Mouse (Mus musculus) lung, postnatal 0 days (tissue): ENCODE results near the gene Jak1. TPM values are rescaled to one million over a fixed set of nuclear protein-coding genes. Genes with fewer than 3 reads are reported as not detected.

Source experiments
- ATAC-seq: fragments of 200-750 bp; cut with Nextera tagmentation; 2 replicates; pipeline ENCODE4 v1.8.0; 2017; ENCODE audit warnings: moderate library complexity
- DNase-seq: peaks from one replicate; pipeline ENCODE4 v3.0.0-alpha.2; 2016; ENCODE audit warnings: low spot score
- H3K27ac ChIP-seq: fragments of 300-500 bp; sonication (generic); 2 replicates; pipeline ENCODE4 v1.5.1; 2014; ENCODE audit warnings: antibody characterized with exemption, mild to moderate bottlenecking, low read length, mixed read lengths
- H3K27me3 ChIP-seq: fragments of 300-500 bp; sonication (generic); replicated peaks from 2 replicates; pipeline ENCODE4 v1.6.1; 2014; ENCODE audit warnings: low read length, mixed read lengths; ENCODE audit not compliant: insufficient read depth
- H3K36me3 ChIP-seq: fragments of 300-500 bp; sonication (generic); 2 replicates; pipeline ENCODE4 v1.6.1; 2014; ENCODE audit warnings: low read length, mixed read lengths; ENCODE audit not compliant: insufficient read depth
- H3K4me1 ChIP-seq: fragments of 300-500 bp; sonication (generic); 2 replicates; pipeline ENCODE4 v1.6.1; 2014; ENCODE audit warnings: antibody characterized with exemption, low read depth, low read length, mixed read lengths; ENCODE audit not compliant: insufficient read depth
- H3K4me2 ChIP-seq: fragments of 300-500 bp; sonication (generic); replicated peaks from 2 replicates; pipeline ENCODE4 v1.6.1; 2014; ENCODE audit warnings: low read depth, mild to moderate bottlenecking, low read length, moderate library complexity, mixed read lengths
- H3K4me3 ChIP-seq: fragments of 300-500 bp; sonication (generic); 2 replicates; pipeline ENCODE4 v1.5.1; 2014; ENCODE audit warnings: low read depth, low read length
- H3K9ac ChIP-seq: fragments of 300-500 bp; sonication (generic); replicated peaks from 2 replicates; pipeline ENCODE4 v1.6.1; 2014; ENCODE audit warnings: low read depth, mild to moderate bottlenecking
- H3K9me3 ChIP-seq: fragments of 300-500 bp; sonication (generic); 2 replicates; pipeline ENCODE4 v1.6.1; 2016; ENCODE audit warnings: low read length, mixed read lengths
- CTCF ChIP-seq: IDR thresholded peaks from 2 replicates; pipeline ENCODE4 v1.5.1; 2016; ENCODE audit warnings: antibody characterized with exemption, mild to moderate bottlenecking
- EP300 ChIP-seq: IDR thresholded peaks from 2 replicates; pipeline ENCODE4 v1.6.1; 2016; ENCODE audit warnings: antibody characterized with exemption, mild to moderate bottlenecking, control low read depth
- WGBS: fragments of 180-500 bp; shearing (Covaris S2); extraction: QIAGEN DNeasy Blood & Tissue Kit; methylation state at CpG from one replicate; pipeline ENCODE4 v1.1.7; 2014; 5-methylcytosine and 5-hydroxymethylcytosine counted together
- polyA plus RNA-seq: library from polyadenylated mRNA; unstranded; fragments of >200 nt; fragmentation: Nextera tagmentation; extraction: Ambion mirVana; gene quantifications from 2 replicates; pipeline ENCODE4 v1.2.1, GENCODE M21; 2015

Gene Jak1
- polyA plus RNA-seq, 1 experiment from 2014 or later, result 80.0 TPM

DNA sequence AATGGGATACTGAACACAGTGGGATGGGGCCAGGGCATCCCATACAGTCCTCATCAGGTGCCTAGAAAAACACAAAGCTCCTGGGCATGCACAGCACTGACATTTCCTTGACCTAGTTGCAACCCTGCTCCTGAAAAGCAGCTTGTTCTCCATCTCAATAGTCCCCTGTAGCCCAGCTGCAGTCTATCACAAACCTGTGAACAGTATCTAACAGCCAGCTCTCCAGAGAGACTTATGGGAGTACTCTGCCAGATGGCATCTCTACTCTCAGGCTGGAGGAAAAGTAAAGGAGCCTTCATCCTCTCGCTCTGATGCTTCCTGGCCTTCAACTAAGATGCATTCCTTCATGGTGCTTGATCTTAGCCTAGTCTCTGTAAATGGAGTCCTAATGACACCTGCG, 100.4 kb downstream of the Jak1 start:
- TF ChIP-seq EP300, result no peak
- TF ChIP-seq CTCF, result no peak
- Histone ChIP-seq H3K27ac (no peak overlapping the region), H3K9me3 (no peaks in the 10 kb centered on the region), H3K4me1 (no peaks in the 10 kb centered on the region), H3K36me3 (peaks cover 45% of the 10 kb centered on the region), H3K27me3 (no peaks in the 10 kb centered on the region), H3K4me3 (no peak overlapping the region), H3K9ac (no peak overlapping the region), H3K4me2 (no peak overlapping the region)
- DNase-seq, result no peak
- 88% methylated on average over 2 of the region's 2 CpGs for WGBS
- no peak for ATAC-seq

DNA sequence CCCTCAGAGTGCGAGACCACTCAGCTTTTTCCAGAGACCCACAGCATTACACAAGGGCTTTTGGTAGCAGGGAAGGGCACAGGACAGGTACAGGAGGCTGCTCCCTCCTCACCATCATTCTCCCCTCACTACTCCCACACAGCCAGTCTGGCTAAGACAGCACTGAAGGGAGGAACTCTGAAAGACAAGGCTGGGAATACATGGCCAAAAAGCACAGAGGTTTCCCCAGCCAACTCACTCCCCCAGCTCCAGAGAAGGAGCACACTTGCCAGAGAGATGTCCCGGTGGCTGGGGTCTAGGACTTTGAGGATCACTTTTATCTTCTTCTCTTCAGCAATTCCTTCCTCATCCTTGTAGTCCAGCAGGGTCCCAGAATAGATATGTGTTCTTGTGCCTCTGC, 100.9 kb downstream of the Jak1 start:
- no peak for DNase-seq
- Histone ChIP-seq H3K27ac (no peak overlapping the region), H3K9ac (no peak overlapping the region), H3K4me2 (no peak overlapping the region), H3K9me3 (no peaks in the 10 kb centered on the region), H3K4me3 (no peak overlapping the region), H3K4me1 (no peaks in the 10 kb centered on the region), H3K36me3 (peaks cover 48% of the 10 kb centered on the region), H3K27me3 (no peaks in the 10 kb centered on the region)
- no peak for TF ChIP-seq CTCF
- no peak for TF ChIP-seq EP300
- WGBS, result 86% methylated on average over 2 of the region's 2 CpGs
- no peak for ATAC-seq

DNA sequence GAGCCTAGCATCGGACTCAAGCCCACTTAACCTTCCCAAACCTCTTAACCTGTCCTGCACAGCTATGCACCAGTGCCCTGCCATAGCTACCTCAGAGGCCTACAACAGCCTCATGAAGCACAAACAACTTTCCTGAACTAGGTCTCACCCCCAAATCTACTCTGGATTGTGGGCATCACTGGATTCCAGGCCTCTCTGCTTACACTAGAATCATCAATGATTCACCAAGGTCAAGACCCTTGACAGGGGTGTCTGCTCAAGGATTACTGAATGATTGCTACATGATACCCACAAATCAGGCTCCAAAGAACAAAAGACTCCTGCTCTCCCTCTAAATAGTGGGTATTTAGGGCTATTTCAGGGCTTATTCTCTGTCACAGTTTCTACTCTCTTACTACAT, 104.3 kb downstream of the Jak1 start:
- no peak for TF ChIP-seq EP300
- no peak for TF ChIP-seq CTCF
- H3K4me3 ChIP-seq, result no peak overlapping the region
- H3K9me3 ChIP-seq, result no peaks in the 10 kb centered on the region
- H3K27ac ChIP-seq, result no peak overlapping the region
- H3K9ac ChIP-seq, result no peak overlapping the region
- H3K27me3 ChIP-seq, result no peaks in the 10 kb centered on the region
- WGBS, result 59% methylated on average over 1 of the region's 1 CpGs
- peaks cover 57% of the 10 kb centered on the region for H3K36me3 ChIP-seq
- H3K4me1 ChIP-seq, result no peaks in the 10 kb centered on the region
- ATAC-seq (no peak), DNase-seq (no peak)
- no peak overlapping the region for H3K4me2 ChIP-seq

DNA sequence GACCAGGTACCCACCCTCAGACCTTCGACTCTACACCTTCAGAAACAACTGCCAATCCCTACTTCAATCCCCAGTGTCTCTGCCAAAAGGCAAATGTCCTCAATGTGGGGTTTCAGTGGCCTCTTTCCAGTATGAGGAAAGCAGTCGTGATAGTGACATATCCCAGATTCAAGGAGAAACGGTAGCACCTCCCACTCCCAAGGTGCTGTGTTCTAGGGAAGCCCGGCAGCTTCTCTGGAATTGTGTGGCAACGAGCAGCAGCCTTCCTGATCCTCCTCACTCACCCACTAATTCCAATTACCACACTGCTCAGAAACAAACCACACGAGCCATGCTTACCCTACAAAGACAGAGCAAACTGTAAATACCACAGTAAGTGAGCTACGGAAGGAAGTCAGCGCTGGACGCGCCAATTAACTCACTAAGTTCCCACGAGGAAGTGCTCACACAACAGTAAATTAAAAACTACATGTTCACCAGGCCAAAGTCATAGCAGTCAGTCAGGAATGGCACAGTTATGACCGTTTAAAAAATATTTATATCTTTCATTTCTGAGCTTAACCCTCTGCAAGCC, 105.8 kb downstream of the Jak1 start:
- Histone ChIP-seq H3K4me3 (no peak overlapping the region), H3K4me2 (no peak overlapping the region), H3K36me3 (peaks cover 64% of the 10 kb centered on the region), H3K9me3 (no peaks in the 10 kb centered on the region), H3K9ac (no peak overlapping the region), H3K27ac (no peak overlapping the region), H3K4me1 (no peaks in the 10 kb centered on the region), H3K27me3 (no peaks in the 10 kb centered on the region)
- TF ChIP-seq EP300, result no peak
- no peak for TF ChIP-seq CTCF
- ATAC-seq (peak; percentile 8; the same call in 1 of the 2 replicates), DNase-seq (no peak)
- 60% methylated on average over 12 of the region's 12 CpGs for WGBS

DNA sequence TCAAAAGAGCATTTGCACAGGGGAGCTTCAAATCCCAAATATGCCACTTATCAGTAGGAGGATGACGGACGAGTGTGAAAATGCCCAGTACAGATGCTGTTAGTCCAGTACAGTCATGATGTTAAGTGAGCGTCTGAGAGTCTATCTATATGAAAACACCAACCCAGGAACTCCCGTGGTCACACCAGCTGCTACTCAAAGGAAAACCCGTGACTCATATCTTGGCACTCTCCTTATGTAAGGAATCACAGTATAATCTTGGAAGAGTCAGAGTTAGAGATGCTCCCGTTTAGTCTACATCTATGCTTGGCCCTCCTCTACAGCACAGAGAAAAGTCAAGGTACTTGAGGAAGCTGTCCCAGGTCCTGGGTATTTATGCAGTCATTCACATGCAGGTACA, 106.8 kb downstream of the Jak1 start:
- H3K36me3 ChIP-seq, result peaks cover 59% of the 10 kb centered on the region
- 68% methylated on average over 6 of the region's 6 CpGs for WGBS
- ATAC-seq, result no peak; the same call in 1 of the 2 replicates

DNA sequence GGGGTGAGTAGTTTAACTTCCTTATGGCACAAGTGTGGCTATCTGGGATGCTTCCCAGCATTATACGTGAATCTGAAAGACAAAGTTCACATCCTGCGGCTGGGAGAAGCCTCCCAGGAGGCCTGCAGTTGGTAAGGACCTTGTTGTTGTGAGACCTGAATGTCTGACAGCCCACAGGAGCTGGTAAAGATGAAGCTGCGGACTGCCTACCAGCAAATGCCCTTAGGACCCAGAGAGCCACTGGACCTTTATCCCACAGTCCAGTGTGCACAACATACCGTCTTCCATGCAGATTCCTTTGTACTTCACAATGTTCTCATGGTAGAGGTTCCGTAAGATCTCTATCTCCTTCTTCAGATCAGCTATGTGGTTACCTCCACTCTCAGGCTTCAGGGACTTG, 107.6 kb downstream of the Jak1 start:
- Histone ChIP-seq H3K9ac (no peak overlapping the region), H3K4me1 (no peaks in the 10 kb centered on the region), H3K9me3 (no peaks in the 10 kb centered on the region), H3K27ac (no peak overlapping the region), H3K4me2 (no peak overlapping the region), H3K36me3 (peaks cover 56% of the 10 kb centered on the region), H3K4me3 (no peak overlapping the region), H3K27me3 (no peaks in the 10 kb centered on the region)
- ATAC-seq (no peak), DNase-seq (no peak)
- TF ChIP-seq EP300 (no peak), CTCF (no peak)
- over 99% methylated on average over 5 of the region's 5 CpGs for WGBS

More for the DNA sequence above, 106.8 kb downstream of the Jak1 start:
- Histone ChIP-seq H3K4me1 (no peaks in the 10 kb centered on the region), H3K4me2 (no peak overlapping the region), H3K27me3 (no peaks in the 10 kb centered on the region), H3K9me3 (no peaks in the 10 kb centered on the region), H3K4me3 (no peak overlapping the region), H3K27ac (no peak overlapping the region), H3K9ac (no peak overlapping the region)
- DNase-seq, result no peak
- no peak for TF ChIP-seq EP300
- TF ChIP-seq CTCF, result no peak

DNA sequence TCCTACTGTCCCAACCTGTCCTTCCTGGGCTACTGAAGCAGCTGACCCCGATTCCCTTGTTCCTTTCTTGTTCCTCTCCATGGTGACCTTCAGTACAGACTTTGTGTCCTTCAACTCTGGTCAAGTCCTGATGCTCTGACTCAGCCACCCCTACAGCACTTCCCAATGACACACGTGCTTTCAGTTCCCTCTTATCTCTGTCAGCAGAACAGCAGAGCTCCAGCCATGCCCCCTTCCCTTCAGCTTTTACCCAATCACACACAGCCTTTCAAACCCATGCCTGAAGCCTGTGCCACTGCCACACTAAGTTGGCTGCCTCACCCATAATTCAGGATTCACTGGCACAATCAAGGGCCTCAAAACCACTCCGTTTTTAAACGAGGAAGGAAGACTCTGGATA, 109.5 kb downstream of the Jak1 start:
- no peaks in the 10 kb centered on the region for H3K4me1 ChIP-seq
- WGBS, result 56% methylated on average over 4 of the region's 4 CpGs
- H3K4me3 ChIP-seq, result no peak overlapping the region
- H3K9ac ChIP-seq, result no peak overlapping the region
- 0 out of 2 replicates have a peak, but pooled peaks have one; percentile 13 for ATAC-seq
- TF ChIP-seq CTCF (no peak), EP300 (no peak)
- DNase-seq, result no peak
- peaks cover 49% of the 10 kb centered on the region for H3K36me3 ChIP-seq
- no peak overlapping the region for H3K27ac ChIP-seq
- no peak overlapping the region for H3K4me2 ChIP-seq
- no peaks in the 10 kb centered on the region for H3K9me3 ChIP-seq
- H3K27me3 ChIP-seq, result no peaks in the 10 kb centered on the region
